Mouse (Mus musculus) hindbrain, embryonic 13.5 days (tissue): ENCODE data around the gene Hid1. TPM values are rescaled to one million over a fixed set of nuclear protein-coding genes. Genes with fewer than 3 reads are reported as not detected.
A peak's percentile ranks its signal among the peaks of the same experiment; 100 is the strongest.

Experiments
- ATAC-seq: fragments of 200-750 bp; cut with Nextera tagmentation; 2 replicates; pipeline ENCODE4 v1.8.0; 2017; ENCODE audit warnings: moderate TSS enrichment; ENCODE audit not compliant: low FRiP score
- H3K27ac ChIP-seq: fragments of 300-500 bp; sonication (generic); 2 replicates; pipeline ENCODE4 v1.5.1; 2015; ENCODE audit warnings: inconsistent platforms, mild to moderate bottlenecking, moderate library complexity
- H3K27me3 ChIP-seq: fragments of 300-500 bp; sonication (generic); 2 replicates; pipeline ENCODE4 v1.6.1; 2015; ENCODE audit warnings: mild to moderate bottlenecking, inconsistent platforms
- H3K36me3 ChIP-seq: fragments of 300-500 bp; sonication (generic); 2 replicates; pipeline ENCODE4 v1.6.1; 2015; ENCODE audit warnings: mild to moderate bottlenecking, inconsistent platforms
- H3K4me1 ChIP-seq: fragments of 300-500 bp; sonication (generic); replicated peaks from 2 replicates; pipeline ENCODE4 v1.6.1; 2015; ENCODE audit warnings: inconsistent platforms
- H3K4me2 ChIP-seq: fragments of 300-500 bp; sonication (generic); 2 replicates; pipeline ENCODE4 v1.6.1; 2015; ENCODE audit warnings: inconsistent platforms, mild to moderate bottlenecking, moderate library complexity
- H3K4me3 ChIP-seq: fragments of 300-500 bp; sonication (generic); 2 replicates; pipeline ENCODE4 v1.5.1; 2015; ENCODE audit warnings: mild to moderate bottlenecking, inconsistent platforms
- H3K9ac ChIP-seq: fragments of 300-500 bp; sonication (generic); 2 replicates; pipeline ENCODE4 v1.6.1; 2015; ENCODE audit warnings: mild to moderate bottlenecking, inconsistent platforms
- H3K9me3 ChIP-seq: fragments of 300-500 bp; sonication (generic); 2 replicates; pipeline ENCODE4 v1.6.1; 2016; ENCODE audit warnings: inconsistent platforms
- WGBS: fragments of 180-500 bp; shearing (Covaris S2); methylation state at CpG from one replicate; pipeline ENCODE4 v1.1.7; 2015; 5-methylcytosine and 5-hydroxymethylcytosine counted together
- polyA plus RNA-seq: library from polyadenylated mRNA; unstranded; fragments of >200 nt; fragmentation: Nextera tagmentation; extraction: Ambion mirVana; gene quantifications from 2 replicates; pipeline ENCODE4 v1.2.1, GENCODE M21; 2015

Gene Hid1
- polyA plus RNA-seq, 1 experiment from 2014 or later: 42.9 TPM

DNA sequence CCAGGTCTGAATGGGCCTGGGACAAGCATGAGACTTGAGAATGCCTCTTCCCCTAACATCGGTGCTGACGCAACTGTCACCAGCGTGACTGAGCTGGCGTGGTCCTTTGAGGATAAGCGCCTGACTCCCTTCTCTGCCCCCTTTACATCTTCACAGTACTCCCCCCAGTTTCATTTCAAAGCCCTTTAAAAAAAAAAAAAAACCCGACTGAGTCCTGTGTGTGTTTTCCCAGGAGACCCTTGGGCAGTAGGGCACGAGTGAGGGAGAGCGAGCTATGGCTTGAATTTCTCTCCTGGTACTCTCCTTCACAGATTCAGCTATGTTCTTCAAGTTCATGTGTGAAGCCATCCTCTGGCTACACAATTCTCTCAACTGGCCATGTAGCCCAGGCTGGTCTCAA, 69.4 kb downstream of the Hid1 start:
- Histone ChIP-seq H3K4me2 (peak overlapping the region; percentile 83; the same call in 1 of the 2 replicates), H3K27ac (no peak overlapping the region), H3K9me3 (no peaks in the 10 kb centered on the region; the same call in 1 of the 2 replicates), H3K36me3 (no peaks in the 10 kb centered on the region), H3K4me3 (no peak overlapping the region), H3K4me1 (peaks cover 14% of the 10 kb centered on the region), H3K27me3 (peaks cover 37% of the 10 kb centered on the region), H3K9ac (no peak overlapping the region)
- WGBS: 67% methylated on average over 8 of the region's 8 CpGs
- no peak for ATAC-seq

Other genes with a start within 250 kb of the Hid1 start
- 0.12 and 0.27 TPM in 2 replicates for gene Cd300lf, start 233.8 kb downstream of the Hid1 start, polyA plus RNA-seq
- gene Slc9a3r1, start 204.4 kb downstream of the Hid1 start, polyA plus RNA-seq: 42.2 and 55.2 TPM in 2 replicates
- 11.2 and 12.1 TPM in 2 replicates for gene Tmem104, start 180.3 kb downstream of the Hid1 start, polyA plus RNA-seq
- gene Nat9, start 179.9 kb downstream of the Hid1 start, polyA plus RNA-seq: 21.5 and 22.0 TPM in 2 replicates
- 0.22 TPM in 2 replicates for gene Grin2c, start 100.5 kb downstream of the Hid1 start, polyA plus RNA-seq
- gene Fdxr, start 90.7 kb downstream of the Hid1 start, polyA plus RNA-seq: 18.1 and 20.8 TPM in 2 replicates
- gene Fads6, start 70.1 kb downstream of the Hid1 start, polyA plus RNA-seq: 0.73 and 0.79 TPM in 2 replicates
- not detected in 2 replicates for gene Otop2, start 60.6 kb downstream of the Hid1 start, polyA plus RNA-seq
- gene Ush1g, start 45.7 kb downstream of the Hid1 start, polyA plus RNA-seq: 0.06 and 0.14 TPM in 2 replicates
- gene Otop3, start 33.0 kb downstream of the Hid1 start, polyA plus RNA-seq: 1.00 and 1.1 TPM in 2 replicates
- gene Cdr2l, start 14.2 kb upstream of the Hid1 start, polyA plus RNA-seq: 22.4 and 23.2 TPM in 2 replicates
- gene Mrpl58, start 36.0 kb upstream of the Hid1 start, polyA plus RNA-seq: 196 and 205 TPM in 2 replicates
- 945 and 956 TPM in 2 replicates for gene Atp5h, start 52.2 kb upstream of the Hid1 start, polyA plus RNA-seq
- 17.7 and 22.2 TPM in 2 replicates for gene Kctd2, start 52.4 kb upstream of the Hid1 start, polyA plus RNA-seq
- not detected in 2 replicates for gene Trim80, start 72.8 kb upstream of the Hid1 start, polyA plus RNA-seq
- 0.19 TPM in 1 of 2 replicates, not detected in the other for gene Slc16a5, start 94.7 kb upstream of the Hid1 start, polyA plus RNA-seq
- 16.9 and 18.0 TPM in 2 replicates for gene Armc7, start 107.9 kb upstream of the Hid1 start, polyA plus RNA-seq
- gene Nt5c, start 124.1 kb upstream of the Hid1 start, polyA plus RNA-seq: 104 and 105 TPM in 2 replicates
- gene Jpt1, start 146.6 kb upstream of the Hid1 start, polyA plus RNA-seq: 1,452 and 1,454 TPM in 2 replicates
- gene Sumo2, start 168.5 kb upstream of the Hid1 start, polyA plus RNA-seq: 1,174 and 1,182 TPM in 2 replicates
- gene Nup85, start 196.7 kb upstream of the Hid1 start, polyA plus RNA-seq: 109 and 110 TPM in 2 replicates
- 76.0 and 81.3 TPM in 2 replicates for gene Mrps7, start 236.2 kb upstream of the Hid1 start, polyA plus RNA-seq
- gene Gga3, start 236.3 kb upstream of the Hid1 start, polyA plus RNA-seq: 33.6 and 35.6 TPM in 2 replicates
- gene Mif4gd, start 245.2 kb upstream of the Hid1 start, polyA plus RNA-seq: 11.3 and 11.5 TPM in 2 replicates